Mouse (Mus musculus): ENCODE data around the gene Parvg. TPM values are rescaled to one million over a fixed set of nuclear protein-coding genes. Genes with fewer than 3 reads are reported as not detected.

Parvg gene
- polyA plus RNA-seq (2015; fragmentation: Nextera tagmentation; extraction: Ambion mirVana): 22.7 and 31.4 TPM in 2 replicates

DNA sequence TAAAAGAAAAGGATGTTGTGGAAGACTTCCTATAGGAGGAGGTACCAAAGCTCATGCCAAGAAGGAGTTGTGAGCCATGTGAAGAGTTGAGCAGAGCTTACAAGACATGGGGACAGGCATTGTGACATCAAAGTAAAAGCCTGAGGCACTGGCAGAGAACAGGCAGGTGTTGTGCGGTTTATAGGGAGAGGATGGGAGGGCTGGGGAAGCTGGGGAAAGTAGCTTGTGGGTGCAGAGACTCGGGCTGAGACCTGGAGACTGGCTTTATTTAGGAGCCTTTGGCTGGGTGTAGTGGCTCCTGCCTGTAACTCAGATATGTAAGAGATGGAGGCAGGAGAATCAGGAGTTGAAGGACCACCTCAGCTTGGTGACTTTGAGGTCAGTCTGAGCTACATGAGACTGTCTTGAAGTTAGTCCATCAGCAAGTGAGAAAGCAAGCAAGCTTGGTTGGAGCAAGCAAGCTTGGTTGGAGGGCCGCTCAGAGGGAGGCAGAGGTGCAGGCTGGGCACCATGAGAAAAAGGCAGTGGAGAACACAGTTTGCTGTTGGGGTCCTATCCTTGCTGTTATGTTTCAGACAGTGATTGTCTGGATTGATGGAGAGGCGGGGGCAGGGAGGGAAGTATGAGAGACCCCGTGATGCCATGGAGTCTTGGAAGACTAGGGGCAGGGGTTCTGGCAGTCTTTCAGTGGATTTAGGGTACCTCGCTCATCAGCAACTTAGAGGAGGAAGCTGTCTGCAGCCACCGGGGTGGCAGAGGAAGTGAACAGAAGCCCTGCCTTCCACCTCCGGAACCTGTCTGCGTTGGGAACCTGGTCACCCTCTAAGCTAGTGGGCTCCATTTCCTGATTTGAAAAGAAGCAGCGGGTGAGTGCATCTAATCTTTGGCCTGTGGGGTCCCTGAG, at the start of gene Parvg:
TSS of gene Parvg (plus strand) at position 61 of the 904 bp plus-strand sequence.

Other genes starting within 250 kb of the Parvg start
- 0.22 and 0.34 TPM in 2 replicates for gene Sult4a1, start 218.3 kb upstream of the Parvg start, polyA plus RNA-seq (2015; fragmentation: Nextera tagmentation; extraction: Ambion mirVana)
- not detected in 2 replicates for gene Pnpla5, start 200.9 kb upstream of the Parvg start, polyA plus RNA-seq (2015; fragmentation: Nextera tagmentation; extraction: Ambion mirVana)
- gene Pnpla3, start 156.2 kb upstream of the Parvg start, polyA plus RNA-seq (2015; fragmentation: Nextera tagmentation; extraction: Ambion mirVana): not detected in 2 replicates
- gene Samm50, start 131.8 kb upstream of the Parvg start, polyA plus RNA-seq (2015; fragmentation: Nextera tagmentation; extraction: Ambion mirVana): 83.4 and 89.6 TPM in 2 replicates
- 8.1 and 9.5 TPM in 2 replicates for gene Parvb, start 92.0 kb upstream of the Parvg start, polyA plus RNA-seq (2015; fragmentation: Nextera tagmentation; extraction: Ambion mirVana)
- 0.10 and 0.14 TPM in 2 replicates for gene Shisal1, start 123.1 kb downstream of the Parvg start, polyA plus RNA-seq (2015; fragmentation: Nextera tagmentation; extraction: Ambion mirVana)
- gene Rtl6, start 233.8 kb downstream of the Parvg start, polyA plus RNA-seq (2015; fragmentation: Nextera tagmentation; extraction: Ambion mirVana): 1.3 and 2.1 TPM in 2 replicates

Data from spleen, postnatal 0 days (tissue).